Mouse (Mus musculus) midbrain, embryonic 11.5 days (tissue): Measurements from ENCODE around the gene Frmd4b. TPM values are rescaled to one million over a fixed set of nuclear protein-coding genes. Genes with fewer than 3 reads are reported as not detected.

ENCODE experiments used
- ATAC-seq: fragments of 200-750 bp; cut with Nextera tagmentation; 2 replicates; pipeline ENCODE4 v1.8.0; 2017; ENCODE audit warnings: moderate TSS enrichment, moderate library complexity; ENCODE audit not compliant: low FRiP score
- DNase-seq: peaks from one replicate; pipeline ENCODE4 v3.0.0; 2015; ENCODE audit warnings: low spot score; ENCODE audit errors: missing footprints
- H3K27ac ChIP-seq: fragments of 300-500 bp; sonication (generic); 2 replicates; pipeline ENCODE4 v1.5.1; 2014; ENCODE audit warnings: low read depth, low read length
- H3K27me3 ChIP-seq: fragments of 300-500 bp; sonication (generic); 2 replicates; pipeline ENCODE4 v1.6.1; 2014; ENCODE audit warnings: mild to moderate bottlenecking, low read length, moderate library complexity, mixed read lengths; ENCODE audit not compliant: control insufficient read depth, insufficient read depth
- H3K36me3 ChIP-seq: fragments of 300-500 bp; sonication (generic); 2 replicates; pipeline ENCODE4 v1.6.1; 2014; ENCODE audit warnings: mild to moderate bottlenecking, low read length, moderate library complexity, mixed read lengths; ENCODE audit not compliant: control insufficient read depth, insufficient read depth
- H3K4me1 ChIP-seq: fragments of 300-500 bp; sonication (generic); 2 replicates; pipeline ENCODE4 v1.6.1; 2014; ENCODE audit warnings: low read length; ENCODE audit not compliant: control insufficient read depth, insufficient read depth
- H3K4me2 ChIP-seq: fragments of 300-500 bp; sonication (generic); 2 replicates; pipeline ENCODE4 v1.6.1; 2014; ENCODE audit warnings: mild to moderate bottlenecking, moderate library complexity
- H3K4me3 ChIP-seq: fragments of 300-500 bp; sonication (generic); 2 replicates; pipeline ENCODE4 v1.5.1; 2014; ENCODE audit warnings: low read depth, low read length
- H3K9ac ChIP-seq: fragments of 300-500 bp; sonication (generic); 2 replicates; pipeline ENCODE4 v1.6.1; 2014; ENCODE audit warnings: low read length
- H3K9me3 ChIP-seq: fragments of 300-500 bp; sonication (generic); 2 replicates; pipeline ENCODE4 v1.6.1; 2016; ENCODE audit warnings: low read length; ENCODE audit not compliant: control insufficient read depth
- WGBS: fragments of 180-500 bp; shearing (Covaris S2); extraction: QIAGEN DNeasy Blood & Tissue Kit; methylation state at CpG from one replicate; pipeline ENCODE4 v1.1.7; 2014; 5-methylcytosine and 5-hydroxymethylcytosine counted together
- polyA plus RNA-seq: library from polyadenylated mRNA; unstranded; fragments of >200 nt; fragmentation: Nextera tagmentation; extraction: Ambion mirVana; gene quantifications from 2 replicates; pipeline ENCODE4 v1.2.1, GENCODE M21; 2014

The Frmd4b gene
- 31.9 and 34.0 TPM in 2 replicates for polyA plus RNA-seq

DNA sequence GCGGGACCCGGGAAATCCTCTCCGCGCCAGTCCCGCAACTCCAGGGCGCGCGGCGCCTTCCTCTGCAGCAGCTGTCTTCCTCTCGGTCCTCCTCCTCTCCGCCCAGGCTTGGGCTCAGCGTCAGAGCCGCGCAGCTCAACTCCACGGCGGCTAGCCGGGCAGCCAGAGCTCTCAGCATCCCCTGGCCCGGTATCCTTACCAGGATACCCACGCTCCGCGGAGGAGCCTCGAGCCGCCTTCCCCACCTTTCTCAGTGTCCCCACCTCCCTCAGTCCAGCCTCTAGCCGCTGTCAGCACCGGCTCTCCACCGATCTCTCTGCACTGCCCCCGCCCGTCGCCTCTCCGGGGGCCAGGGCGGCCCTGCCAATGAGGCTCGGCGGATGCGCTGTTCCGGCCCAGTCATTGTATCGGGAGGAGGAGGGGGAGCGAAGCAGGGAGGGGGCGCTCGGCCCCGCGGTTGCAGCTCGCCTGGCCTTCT lies at the start of gene Frmd4b:
Frmd4b (minus strand) TSS at position 276 of the 478 bp plus-strand sequence.
- Histone ChIP-seq H3K27ac (peak within 1 kb of the TSS; percentile 86), H3K9me3 (no peaks in the 10 kb centered on the region), H3K4me3 (peak within 1 kb of the TSS; percentile 80), H3K9ac (peak within 1 kb of the TSS; percentile 90), H3K36me3 (no peaks in the 10 kb centered on the region), H3K27me3 (no peaks in the 10 kb centered on the region; the same call in 1 of the 2 replicates), H3K4me1 (peaks cover 15% of the 10 kb centered on the region), H3K4me2 (peak within 1 kb of the TSS; percentile 79)
- DNase-seq (peak; percentile 97), ATAC-seq (peak; percentile 95)
- WGBS: 1% methylated on average over 42 of the region's 42 CpGs

DNA sequence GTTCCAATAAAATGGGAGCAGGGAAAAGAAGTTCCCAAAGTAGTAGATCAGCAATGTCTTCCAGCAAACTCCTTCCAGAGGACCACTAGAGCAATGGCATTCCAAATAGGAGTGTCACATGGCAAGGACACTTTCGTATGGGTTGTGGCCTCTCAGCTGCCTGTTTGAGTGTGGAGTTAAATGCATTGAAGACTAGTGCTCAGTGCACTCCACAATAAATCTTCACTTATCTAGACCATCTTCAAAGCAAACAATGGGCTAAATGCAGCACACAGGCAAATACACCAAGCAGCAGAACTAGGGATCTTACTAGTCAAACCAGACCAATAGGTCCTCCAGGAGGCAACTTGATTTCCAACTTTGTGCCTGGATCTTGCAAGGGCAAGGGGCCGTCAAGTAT lies 49.1 kb upstream of the Frmd4b start:
- WGBS: 15% methylated on average over 2 of the region's 2 CpGs
- Histone ChIP-seq H3K4me2 (peak overlapping the region; percentile 1; the same call in 1 of the 2 replicates), H3K4me1 (peaks cover 17% of the 10 kb centered on the region), H3K4me3 (no peak overlapping the region), H3K27ac (peak overlapping the region; percentile 81), H3K9ac (no peak overlapping the region), H3K27me3 (no peaks in the 10 kb centered on the region), H3K9me3 (no peaks in the 10 kb centered on the region), H3K36me3 (no peaks in the 10 kb centered on the region)
- no peak for DNase-seq
- ATAC-seq: no peak; the same call in 1 of the 2 replicates

DNA sequence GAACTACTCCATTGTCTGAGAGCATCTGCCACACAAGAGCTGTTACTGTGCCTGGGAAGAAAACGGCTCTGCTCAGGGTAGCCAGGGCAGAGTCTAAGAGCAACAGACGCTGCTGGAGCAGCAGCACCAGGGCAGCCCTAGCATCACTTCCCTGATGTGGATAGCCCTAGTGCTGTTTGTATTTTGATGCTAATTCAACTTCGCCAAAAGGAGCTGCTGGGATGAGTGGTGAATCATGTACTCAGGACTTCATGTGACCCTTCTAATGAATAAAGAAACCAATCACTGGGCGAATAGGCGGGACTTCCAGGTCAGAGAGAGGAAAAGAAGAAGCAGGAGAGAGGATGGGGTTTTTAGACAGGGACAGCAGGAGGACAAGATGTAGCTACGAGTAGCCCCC lies 41.6 kb upstream of the Frmd4b start:
- Histone ChIP-seq H3K27me3 (no peaks in the 10 kb centered on the region), H3K4me3 (no peak overlapping the region), H3K4me2 (no peak overlapping the region), H3K9me3 (no peaks in the 10 kb centered on the region; the same call in 1 of the 2 replicates), H3K27ac (no peak overlapping the region), H3K4me1 (no peaks in the 10 kb centered on the region), H3K36me3 (no peaks in the 10 kb centered on the region), H3K9ac (no peak overlapping the region)
- ATAC-seq (no peak), DNase-seq (no peak)
- WGBS: 81% methylated on average over 6 of the region's 6 CpGs

DNA sequence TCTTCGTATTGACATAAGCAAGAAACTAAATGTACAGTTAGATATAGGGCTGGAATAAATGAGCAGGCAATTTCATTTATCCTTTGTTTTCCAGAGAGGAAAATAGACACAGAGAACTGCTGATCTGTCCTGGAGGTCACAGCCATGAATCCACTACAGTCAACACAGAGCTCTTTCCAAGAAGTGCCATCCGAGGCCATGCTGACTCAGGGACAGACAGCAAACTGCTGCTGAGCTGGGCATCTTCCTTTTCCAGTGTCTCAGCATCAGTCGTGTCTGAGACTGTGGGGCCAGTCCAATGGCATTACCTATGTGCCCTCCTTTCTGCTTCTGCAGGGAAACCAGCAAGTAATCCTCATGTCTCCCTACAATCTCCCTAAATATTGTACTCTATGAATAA lies 38.6 kb upstream of the Frmd4b start:
- WGBS: 87% methylated on average over 3 of the region's 3 CpGs
- Histone ChIP-seq H3K27ac (no peak overlapping the region), H3K36me3 (no peaks in the 10 kb centered on the region), H3K4me3 (no peak overlapping the region), H3K9ac (no peak overlapping the region), H3K4me2 (no peak overlapping the region), H3K27me3 (no peaks in the 10 kb centered on the region), H3K9me3 (no peaks in the 10 kb centered on the region; the same call in 1 of the 2 replicates), H3K4me1 (no peaks in the 10 kb centered on the region)
- ATAC-seq: no peak
- DNase-seq: no peak

- ATAC-seq: no peak
- H3K4me2 ChIP-seq: no peak overlapping the region
- H3K27ac ChIP-seq: no peak overlapping the region
- no peaks in the 10 kb centered on the region for H3K9me3 ChIP-seq
- no peak overlapping the region for H3K9ac ChIP-seq
- H3K36me3 ChIP-seq: no peaks in the 10 kb centered on the region
- H3K27me3 ChIP-seq: no peaks in the 10 kb centered on the region
- no peak for DNase-seq
- H3K4me1 ChIP-seq: no peaks in the 10 kb centered on the region
- 92% methylated on average over 14 of the region's 14 CpGs for WGBS
- no peak overlapping the region for H3K4me3 ChIP-seq
Observed at GRCm38 (mm10) chr6:97647501-97647900, 30.2 kb upstream of the Frmd4b start.

- no peak for DNase-seq
- Histone ChIP-seq H3K4me2 (no peak overlapping the region), H3K9ac (no peak overlapping the region), H3K4me3 (no peak overlapping the region), H3K27me3 (no peaks in the 10 kb centered on the region; the same call in 1 of the 2 replicates), H3K9me3 (no peaks in the 10 kb centered on the region), H3K27ac (no peak overlapping the region), H3K4me1 (no peaks in the 10 kb centered on the region), H3K36me3 (no peaks in the 10 kb centered on the region)
- 63% methylated on average over 9 of the region's 9 CpGs for WGBS
- ATAC-seq: no peak
Observed at GRCm38 (mm10) chr6:97623330-97623729, 6.0 kb upstream of the Frmd4b start.

DNA sequence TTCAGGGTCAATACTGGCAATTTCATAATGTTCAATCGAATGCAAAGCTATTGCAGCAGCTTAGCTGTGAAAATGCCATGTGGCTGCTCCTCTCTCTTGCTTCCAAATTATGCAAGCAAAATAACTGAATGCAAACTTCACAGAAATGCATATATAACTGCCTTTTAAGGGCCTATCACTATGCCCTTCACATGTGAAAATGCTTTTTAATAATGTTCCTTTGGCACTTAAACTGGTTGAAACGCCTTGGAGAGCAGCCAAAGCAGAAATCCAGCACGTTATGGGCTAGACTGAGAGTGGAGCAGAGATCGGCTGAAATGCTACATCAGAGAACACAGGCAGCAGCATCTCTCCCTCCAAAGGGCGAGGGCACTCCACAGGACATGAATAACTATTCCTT lies 4.9 kb upstream of the Frmd4b start:
- Histone ChIP-seq H3K4me2 (no peak overlapping the region), H3K27me3 (no peaks in the 10 kb centered on the region; the same call in 1 of the 2 replicates), H3K27ac (no peak overlapping the region), H3K36me3 (no peaks in the 10 kb centered on the region), H3K4me3 (no peak overlapping the region), H3K4me1 (0 out of 2 replicates have a peak, but pooled peaks cover 3% of the 10 kb centered on the region), H3K9ac (no peak overlapping the region), H3K9me3 (no peaks in the 10 kb centered on the region)
- 72% methylated on average over 5 of the region's 5 CpGs for WGBS
- ATAC-seq (no peak), DNase-seq (no peak)

DNA sequence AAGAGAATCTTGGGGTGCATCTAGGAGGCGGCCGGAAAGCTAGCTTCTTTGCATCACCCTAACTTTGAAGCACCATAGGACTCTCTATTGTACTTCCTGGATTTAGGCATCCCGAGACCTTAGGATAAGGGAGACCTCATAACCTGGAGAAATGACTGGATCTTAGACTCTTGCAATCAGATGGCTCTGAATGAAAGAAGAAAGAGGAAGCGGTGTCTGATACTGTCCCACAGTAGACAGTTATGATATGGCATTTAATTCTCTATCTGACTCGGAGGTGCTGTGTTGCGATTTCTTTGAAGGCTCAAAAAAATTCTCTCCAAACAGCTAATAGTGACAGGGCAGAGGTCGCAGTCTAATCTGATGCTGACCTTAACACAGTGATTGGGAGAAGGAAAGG lies 433 bp upstream of the Frmd4b start:
- H3K4me1 ChIP-seq: peaks cover 15% of the 10 kb centered on the region
- ATAC-seq (no peak), DNase-seq (peak; percentile 94)
- H3K27me3 ChIP-seq: no peaks in the 10 kb centered on the region; the same call in 1 of the 2 replicates
- no peaks in the 10 kb centered on the region for H3K36me3 ChIP-seq
- peak overlapping the region; percentile 80 for H3K4me3 ChIP-seq
- no peaks in the 10 kb centered on the region for H3K9me3 ChIP-seq
- peak overlapping the region; percentile 53; the same call in 1 of the 2 replicates for H3K9ac ChIP-seq
- no peak overlapping the region for H3K27ac ChIP-seq
- peak overlapping the region; percentile 79 for H3K4me2 ChIP-seq
- 23% methylated on average over 7 of the region's 7 CpGs for WGBS

DNA sequence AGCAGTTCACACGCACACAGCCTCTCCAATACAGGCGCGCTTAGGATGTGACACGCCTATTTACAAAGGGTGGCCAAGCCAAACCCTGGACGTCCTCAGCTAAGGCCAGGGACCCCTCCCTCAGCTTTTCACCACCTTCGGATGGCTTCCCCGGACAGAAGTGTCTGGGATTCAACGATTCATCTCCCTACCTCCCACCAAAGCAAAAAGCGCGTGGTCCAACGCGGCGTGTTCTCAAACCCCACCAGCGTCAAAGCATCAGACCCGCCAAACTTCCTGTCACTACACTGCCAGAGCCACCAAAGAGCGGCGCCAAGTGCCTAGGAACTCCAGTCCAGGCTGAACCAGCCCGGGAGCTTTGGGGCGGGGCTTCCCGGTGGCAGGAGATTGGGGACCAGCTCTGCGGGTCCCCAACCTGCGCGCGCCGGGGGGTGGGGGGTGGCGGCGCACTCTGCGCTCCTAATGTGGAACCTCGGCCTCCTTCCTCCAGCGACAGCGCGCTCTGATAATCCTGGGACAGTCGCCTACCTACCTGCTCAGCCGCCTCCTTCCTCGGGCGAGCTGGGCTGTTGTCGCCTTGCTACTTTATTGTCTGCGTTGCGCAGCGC lies 579 bp downstream of the Frmd4b start:
- DNase-seq (peak; percentile 97), ATAC-seq (peak; percentile 79)
- peak overlapping the region; percentile 90 for H3K9ac ChIP-seq
- WGBS: under 1% methylated on average over 40 of the region's 40 CpGs
- H3K4me3 ChIP-seq: peak overlapping the region; percentile 80
- H3K4me2 ChIP-seq: peak overlapping the region; percentile 79
- H3K36me3 ChIP-seq: no peaks in the 10 kb centered on the region
- peaks cover 15% of the 10 kb centered on the region for H3K4me1 ChIP-seq
- no peaks in the 10 kb centered on the region; the same call in 1 of the 2 replicates for H3K27me3 ChIP-seq
- H3K9me3 ChIP-seq: no peaks in the 10 kb centered on the region
- H3K27ac ChIP-seq: peak overlapping the region; percentile 86
